Mouse (Mus musculus) liver, embryonic 14.5 days (tissue): ENCODE data around the gene Aldh1a3. TPM values are rescaled to one million over a fixed set of nuclear protein-coding genes. Genes with fewer than 3 reads are reported as not detected.

ENCODE experiments used
- ATAC-seq: fragments of 200-750 bp; cut with Nextera tagmentation; 2 replicates; pipeline ENCODE4 v1.8.0; 2017; ENCODE audit warnings: moderate number of reproducible peaks, mild to moderate bottlenecking, moderate library complexity; ENCODE audit not compliant: insufficient read depth
- DNase-seq, 3 experiments: peaks; one replicate each; pipeline ENCODE4 v3.0.0-alpha.2; 2012 to 2013; ENCODE audit warnings: low read depth in 3 of 3, low spot score in 3 of 3
- H3K27ac ChIP-seq: fragments of 300-500 bp; sonication (generic); 2 replicates; pipeline ENCODE4 v1.5.1; 2014; ENCODE audit warnings: moderate library complexity, mild to moderate bottlenecking, control low read depth, inconsistent platforms
- H3K27me3 ChIP-seq: fragments of 300-500 bp; sonication (generic); 2 replicates; pipeline ENCODE4 v1.6.1; 2014; ENCODE audit warnings: mild to moderate bottlenecking, low read length, moderate library complexity; ENCODE audit not compliant: control insufficient read depth, insufficient read depth
- H3K36me3 ChIP-seq: fragments of 300-500 bp; sonication (generic); replicated peaks from 2 replicates; pipeline ENCODE4 v1.6.1; 2014; ENCODE audit warnings: low read depth; ENCODE audit not compliant: control insufficient read depth, insufficient read depth
- H3K4me1 ChIP-seq, 2 experiments: fragments of 200-500 bp in 1 of 2; fragments of 300-500 bp in 1 of 2; sonication (generic) in 1 of 2; replicated peaks; 2 replicates each; pipeline ENCODE4 v1.6.1; 2012 to 2014; ENCODE audit warnings: antibody characterized with exemption in 1 of 2, inconsistent platforms in 1 of 2, low read length in 1 of 2; ENCODE audit not compliant: control insufficient read depth in 2 of 2, insufficient read depth in 2 of 2
- H3K4me2 ChIP-seq: fragments of 300-500 bp; sonication (generic); 2 replicates; pipeline ENCODE4 v1.6.1; 2014; ENCODE audit warnings: low read depth, mild to moderate bottlenecking, control low read depth, moderate library complexity
- H3K4me3 ChIP-seq, 2 experiments: fragments of 200-500 bp in 1 of 2; fragments of 300-500 bp in 1 of 2; sonication (generic) in 1 of 2; 2 replicates each; pipeline ENCODE4 v1.5.1; 2012 to 2014; ENCODE audit warnings: low read depth in 2 of 2, low read length in 2 of 2, mild to moderate bottlenecking in 2 of 2, control low read depth in 1 of 2, inconsistent platforms in 1 of 2, moderate library complexity in 1 of 2; ENCODE audit not compliant: insufficient read depth in 1 of 2
- H3K9ac ChIP-seq: fragments of 300-500 bp; sonication (generic); replicated peaks from 2 replicates; pipeline ENCODE4 v1.6.1; 2014; ENCODE audit warnings: mild to moderate bottlenecking, control low read depth, moderate library complexity
- H3K9me3 ChIP-seq: fragments of 300-500 bp; sonication (generic); 2 replicates; pipeline ENCODE4 v1.6.1; 2016; ENCODE audit warnings: low read length, mixed read lengths; ENCODE audit not compliant: control insufficient read depth
- CTCF ChIP-seq: IDR thresholded peaks from 2 replicates; pipeline ENCODE4 v1.5.1; 2016; ENCODE audit warnings: antibody characterized with exemption, low read depth, control low read depth
- EP300 ChIP-seq: IDR thresholded peaks from 2 replicates; pipeline ENCODE4 v1.6.1; 2016; ENCODE audit warnings: antibody characterized with exemption, low read depth
- WGBS: fragments of 180-500 bp; shearing (Covaris S2); extraction: QIAGEN DNeasy Blood & Tissue Kit; methylation state at CpG from one replicate; pipeline ENCODE4 v1.1.7; 2014; ENCODE audit not compliant: insufficient replicate concordance; 5-methylcytosine and 5-hydroxymethylcytosine counted together
- polyA plus RNA-seq, 2 experiments: library from polyadenylated mRNA; depleted of rRNA in 1 of 2; stranded (reverse) in 1 of 2; unstranded in 1 of 2; fragments of >200 nt; fragmentation: Nextera tagmentation in 1 of 2; extraction: Ambion mirVana in 1 of 2; gene quantifications; 2 replicates each; pipeline versions ENCODE4 v1.2.1 to v1.2.3; 2012 to 2014

The Aldh1a3 gene
- polyA plus RNA-seq, 2 experiments: 0.25 to 0.88 TPM

- no peaks in the 10 kb centered on the region for H3K36me3 ChIP-seq
- DNase-seq (no peak), ATAC-seq (no peak)
- no peak overlapping the region for H3K4me2 ChIP-seq
- H3K9ac ChIP-seq: no peak overlapping the region
- no peaks in the 10 kb centered on the region for H3K27me3 ChIP-seq
- peaks cover 0 to 5% of the 10 kb centered on the region in 2 experiments; a peak in 2 of 4 replicates for H3K4me1 ChIP-seq
- no peaks in the 10 kb centered on the region for H3K9me3 ChIP-seq
- TF ChIP-seq EP300: no peak
- TF ChIP-seq CTCF: no peak
- no peak overlapping the region for H3K4me3 ChIP-seq
- 40% methylated on average over 11 of the region's 11 CpGs for WGBS
- no peak overlapping the region for H3K27ac ChIP-seq
Measured at GRCm38 (mm10) chr7:66405541-66405940, 21.8 kb downstream of the Aldh1a3 start.

- WGBS: 35% methylated on average over 4 of the region's 4 CpGs
- H3K27ac ChIP-seq: no peak overlapping the region
- TF ChIP-seq CTCF (no peak), EP300 (no peak)
- H3K36me3 ChIP-seq: no peaks in the 10 kb centered on the region
- no peak overlapping the region for H3K4me3 ChIP-seq
- DNase-seq: no peak
- H3K9me3 ChIP-seq: no peaks in the 10 kb centered on the region
- no peak for ATAC-seq
- no peaks in the 10 kb centered on the region for H3K27me3 ChIP-seq
- no peak overlapping the region for H3K9ac ChIP-seq
- no peak overlapping the region for H3K4me2 ChIP-seq
- peaks cover 0 to 5% of the 10 kb centered on the region in 2 experiments; a peak in 2 of 4 replicates for H3K4me1 ChIP-seq
Measured at GRCm38 (mm10) chr7:66404802-66405201, 22.5 kb downstream of the Aldh1a3 start.

- no peak overlapping the region for H3K9ac ChIP-seq
- no peaks in the 10 kb centered on the region for H3K27me3 ChIP-seq
- no peak overlapping the region for H3K27ac ChIP-seq
- H3K4me3 ChIP-seq: no peak overlapping the region
- DNase-seq: no peak
- H3K36me3 ChIP-seq: no peaks in the 10 kb centered on the region
- H3K4me2 ChIP-seq: no peak overlapping the region
- WGBS: 32% methylated on average over 10 of the region's 10 CpGs
- H3K9me3 ChIP-seq: no peaks in the 10 kb centered on the region
- TF ChIP-seq EP300: no peak
- TF ChIP-seq CTCF: no peak
- peaks cover 0 to 5% of the 10 kb centered on the region in 2 experiments; a peak in 2 of 4 replicates for H3K4me1 ChIP-seq
- no peak for ATAC-seq
Measured at GRCm38 (mm10) chr7:66404141-66404540, 23.2 kb downstream of the Aldh1a3 start.

- no peak overlapping the region for H3K27ac ChIP-seq
- H3K4me3 ChIP-seq: no peak overlapping the region
- TF ChIP-seq CTCF: no peak
- TF ChIP-seq EP300: no peak
- ATAC-seq: no peak
- 69% methylated on average over 5 of the region's 5 CpGs for WGBS
- H3K4me2 ChIP-seq: no peak overlapping the region
- H3K27me3 ChIP-seq: no peaks in the 10 kb centered on the region
- no peaks in the 10 kb centered on the region for H3K36me3 ChIP-seq
- DNase-seq: no peak
- H3K9ac ChIP-seq: no peak overlapping the region
- H3K4me1 ChIP-seq: peaks cover 0 to 5% of the 10 kb centered on the region in 2 experiments; a peak in 2 of 4 replicates
- H3K9me3 ChIP-seq: no peaks in the 10 kb centered on the region
Measured at GRCm38 (mm10) chr7:66402876-66403275, 24.4 kb downstream of the Aldh1a3 start.

GRCm38 (mm10) chr7:66401605-66402004, 25.7 kb downstream of the Aldh1a3 start:
- Histone ChIP-seq H3K9me3 (no peaks in the 10 kb centered on the region), H3K27me3 (no peaks in the 10 kb centered on the region), H3K9ac (no peak overlapping the region), H3K4me3 (no peak overlapping the region), H3K27ac (no peak overlapping the region), H3K36me3 (no peaks in the 10 kb centered on the region), H3K4me2 (no peak overlapping the region), H3K4me1 (peaks cover 0 to 5% of the 10 kb centered on the region in 2 experiments; a peak in 2 of 4 replicates)
- TF ChIP-seq CTCF (no peak), EP300 (no peak)
- 53% methylated on average over 8 of the region's 8 CpGs for WGBS
- DNase-seq (no peak), ATAC-seq (no peak)
